Mouse (Mus musculus): Measurements from ENCODE around the gene Adamts15. TPM values are rescaled to one million over a fixed set of nuclear protein-coding genes. Genes with fewer than 3 reads are reported as not detected.

The Adamts15 gene
- polyA plus RNA-seq, 1 experiment from 2014 or later: 6.8 TPM

GRCm38 (mm10) chr9:30920736-30921135, 1.5 kb downstream of the Adamts15 start:
- H3K4me2 ChIP-seq: peak overlapping the region; percentile 89
- H3K36me3 ChIP-seq: no peaks in the 10 kb centered on the region
- H3K4me3 ChIP-seq: peak overlapping the region; percentile 46
- 28% methylated on average over 6 of the region's 6 CpGs for WGBS
- no peak overlapping the region for H3K27ac ChIP-seq
- H3K9ac ChIP-seq: no peak overlapping the region
- peaks cover 29% of the 10 kb centered on the region for H3K4me1 ChIP-seq
- no peak for ATAC-seq (ENCODE audit: borderline replicate concordance, extremely low read depth, low FRiP score, low TSS enrichment)
- no peaks in the 10 kb centered on the region for H3K9me3 ChIP-seq
- H3K27me3 ChIP-seq: peaks cover 49% of the 10 kb centered on the region

DNA sequence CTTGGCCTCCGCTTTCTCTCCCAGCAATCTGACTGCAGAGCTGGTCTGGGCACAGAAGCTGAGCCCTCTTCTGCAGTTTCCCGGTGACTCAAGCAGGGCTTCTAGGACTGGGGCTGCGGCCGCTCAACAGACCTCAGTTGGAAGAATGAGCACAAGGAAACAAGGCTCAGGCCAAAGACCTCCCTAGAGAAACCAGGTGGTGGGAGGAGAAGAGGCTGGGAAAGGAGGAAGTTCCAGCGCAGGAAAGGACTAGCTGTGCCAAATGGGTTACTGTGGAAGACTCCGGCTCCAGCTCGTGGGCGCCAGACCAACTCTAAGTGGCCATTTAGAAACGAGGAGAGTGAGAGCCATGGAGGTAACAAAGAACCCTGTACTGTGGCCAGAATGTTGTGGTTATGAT, 2.6 kb downstream of the Adamts15 start:
- no peak overlapping the region for H3K27ac ChIP-seq

DNA sequence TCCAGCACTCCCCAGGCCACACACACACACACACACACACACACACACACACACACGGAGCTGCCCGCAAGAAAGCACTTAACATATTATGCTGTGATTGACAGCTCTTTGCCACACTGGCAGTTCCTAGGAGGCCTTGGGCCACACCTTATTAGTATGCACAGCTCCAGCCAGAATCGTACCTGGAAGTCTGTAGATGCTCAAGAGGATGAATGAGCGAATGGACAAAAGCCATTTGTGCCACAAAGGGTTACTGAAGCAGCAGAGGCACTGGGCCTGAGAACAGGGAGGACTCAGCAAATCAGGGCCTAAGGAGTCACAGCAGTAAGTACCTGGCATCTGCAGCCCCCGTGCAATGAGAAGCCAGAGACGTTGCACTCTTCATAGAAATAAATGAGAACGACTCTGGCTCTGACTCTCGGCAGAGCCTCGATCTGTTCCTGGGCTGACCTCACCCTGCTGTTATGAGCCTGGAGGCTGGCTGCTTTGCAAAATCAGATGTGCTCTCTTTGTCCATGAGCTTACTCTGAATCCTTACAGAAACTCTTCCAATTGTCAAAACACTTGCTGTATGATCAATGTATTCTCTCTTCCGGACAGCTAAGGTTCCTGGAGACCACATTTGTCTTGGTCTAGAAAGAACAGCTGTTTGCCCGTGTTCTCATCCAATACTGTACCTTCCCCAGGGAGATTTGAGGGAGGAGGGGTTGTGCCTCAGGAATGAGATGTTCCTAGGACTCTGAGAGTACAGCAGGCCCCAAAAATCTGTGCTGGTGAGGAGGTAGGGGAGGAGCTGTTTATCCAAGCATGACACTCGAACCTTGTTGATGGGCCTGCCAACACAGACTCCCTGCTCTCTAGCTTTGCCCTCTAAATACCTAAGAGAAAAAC, 3.5 kb downstream of the Adamts15 start:
- Histone ChIP-seq H3K9ac (no peak overlapping the region), H3K27ac (no peak overlapping the region), H3K9me3 (no peaks in the 10 kb centered on the region), H3K4me2 (peak overlapping the region; percentile 31), H3K4me1 (peaks cover 29% of the 10 kb centered on the region), H3K36me3 (no peaks in the 10 kb centered on the region), H3K4me3 (no peak overlapping the region), H3K27me3 (peaks cover 42% of the 10 kb centered on the region)
- no peak for ATAC-seq (ENCODE audit: borderline replicate concordance, extremely low read depth, low FRiP score, low TSS enrichment)
- 41% methylated on average over 12 of the region's 12 CpGs for WGBS

More for the DNA sequence above, 2.6 kb downstream of the Adamts15 start:
- Histone ChIP-seq H3K27me3 (peaks cover 49% of the 10 kb centered on the region), H3K9me3 (no peaks in the 10 kb centered on the region), H3K4me1 (peaks cover 29% of the 10 kb centered on the region), H3K4me2 (peak overlapping the region; percentile 22; the same call in 1 of the 2 replicates), H3K9ac (no peak overlapping the region), H3K4me3 (no peak overlapping the region), H3K36me3 (no peaks in the 10 kb centered on the region)
- no peak for ATAC-seq (ENCODE audit: borderline replicate concordance, extremely low read depth, low FRiP score, low TSS enrichment)
- WGBS: 77% methylated on average over 9 of the region's 9 CpGs

- H3K27me3 ChIP-seq: peaks cover 19% of the 10 kb centered on the region
- no peaks in the 10 kb centered on the region for H3K36me3 ChIP-seq
- H3K4me2 ChIP-seq: no peak overlapping the region
- ATAC-seq (ENCODE audit: borderline replicate concordance, extremely low read depth, low FRiP score, low TSS enrichment): no peak
- no peak overlapping the region for H3K27ac ChIP-seq
- 48% methylated on average over 6 of the region's 6 CpGs for WGBS
- peaks cover 23% of the 10 kb centered on the region for H3K4me1 ChIP-seq
- H3K9me3 ChIP-seq: no peaks in the 10 kb centered on the region
- no peak overlapping the region for H3K4me3 ChIP-seq
- H3K9ac ChIP-seq: no peak overlapping the region
These were observed 5.8 kb downstream of the Adamts15 start for GRCm38 (mm10) chr9:30916266-30916968.

DNA sequence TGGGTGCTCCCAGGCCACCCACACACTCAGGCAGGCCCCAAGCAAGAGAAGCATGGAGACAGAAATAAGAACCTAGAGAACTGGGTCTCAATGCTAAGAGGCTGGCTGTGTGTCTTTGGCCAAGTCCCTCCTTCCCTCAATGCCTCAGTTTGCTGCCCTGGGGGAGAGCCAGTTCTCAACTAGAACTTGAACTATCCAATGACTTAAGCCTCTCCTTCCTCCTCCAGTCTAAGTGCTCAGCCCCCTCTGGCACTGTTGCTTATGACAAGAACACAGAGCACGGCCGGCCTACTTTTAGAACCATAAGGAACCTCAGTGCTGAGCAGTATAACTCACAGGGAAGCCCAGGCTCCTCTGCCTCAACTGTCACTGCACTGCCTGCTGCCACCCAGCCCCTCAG, 8.0 kb downstream of the Adamts15 start:
- peaks cover under 1% of the 10 kb centered on the region; the same call in 1 of the 2 replicates for H3K27me3 ChIP-seq
- no peak overlapping the region for H3K9ac ChIP-seq
- 83% methylated on average over 2 of the region's 2 CpGs for WGBS
- H3K4me3 ChIP-seq: no peak overlapping the region
- no peaks in the 10 kb centered on the region for H3K36me3 ChIP-seq
- H3K4me2 ChIP-seq: no peak overlapping the region
- no peak overlapping the region for H3K27ac ChIP-seq
- no peak for ATAC-seq (ENCODE audit: borderline replicate concordance, extremely low read depth, low FRiP score, low TSS enrichment)
- H3K4me1 ChIP-seq: peaks cover 19% of the 10 kb centered on the region
- no peaks in the 10 kb centered on the region for H3K9me3 ChIP-seq

- no peak overlapping the region for H3K4me3 ChIP-seq
- no peak for ATAC-seq (ENCODE audit: borderline replicate concordance, extremely low read depth, low FRiP score, low TSS enrichment)
- WGBS: 63% methylated on average over 3 of the region's 3 CpGs
- no peak overlapping the region for H3K9ac ChIP-seq
- H3K4me2 ChIP-seq: no peak overlapping the region
- H3K27me3 ChIP-seq: no peaks in the 10 kb centered on the region
- H3K27ac ChIP-seq: no peak overlapping the region
- H3K4me1 ChIP-seq: peaks cover 11% of the 10 kb centered on the region; the same call in 1 of the 2 replicates
- no peaks in the 10 kb centered on the region for H3K36me3 ChIP-seq
- H3K9me3 ChIP-seq: no peaks in the 10 kb centered on the region
These were observed 8.8 kb downstream of the Adamts15 start for GRCm38 (mm10) chr9:30913429-30913828.

GRCm38 (mm10) chr9:30912161-30912560, 10.1 kb downstream of the Adamts15 start:
- H3K36me3 ChIP-seq: no peaks in the 10 kb centered on the region
- no peak for ATAC-seq (ENCODE audit: borderline replicate concordance, extremely low read depth, low FRiP score, low TSS enrichment)
- H3K27me3 ChIP-seq: no peaks in the 10 kb centered on the region
- H3K9me3 ChIP-seq: no peaks in the 10 kb centered on the region
- no peak overlapping the region for H3K9ac ChIP-seq
- H3K27ac ChIP-seq: no peak overlapping the region
- no peak overlapping the region for H3K4me3 ChIP-seq
- 35% methylated on average over 3 of the region's 3 CpGs for WGBS
- no peak overlapping the region for H3K4me2 ChIP-seq
- peaks cover 7% of the 10 kb centered on the region; the same call in 1 of the 2 replicates for H3K4me1 ChIP-seq

- no peak overlapping the region for H3K9ac ChIP-seq
- H3K4me2 ChIP-seq: no peak overlapping the region
- no peak overlapping the region for H3K4me3 ChIP-seq
- peaks cover 7% of the 10 kb centered on the region; the same call in 1 of the 2 replicates for H3K4me1 ChIP-seq
- 83% methylated on average over 5 of the region's 5 CpGs for WGBS
- no peaks in the 10 kb centered on the region for H3K9me3 ChIP-seq
- no peak for ATAC-seq (ENCODE audit: borderline replicate concordance, extremely low read depth, low FRiP score, low TSS enrichment)
- no peak overlapping the region for H3K27ac ChIP-seq
- H3K36me3 ChIP-seq: no peaks in the 10 kb centered on the region
- no peaks in the 10 kb centered on the region for H3K27me3 ChIP-seq
These were observed 11.8 kb downstream of the Adamts15 start for GRCm38 (mm10) chr9:30910491-30910890.

DNA sequence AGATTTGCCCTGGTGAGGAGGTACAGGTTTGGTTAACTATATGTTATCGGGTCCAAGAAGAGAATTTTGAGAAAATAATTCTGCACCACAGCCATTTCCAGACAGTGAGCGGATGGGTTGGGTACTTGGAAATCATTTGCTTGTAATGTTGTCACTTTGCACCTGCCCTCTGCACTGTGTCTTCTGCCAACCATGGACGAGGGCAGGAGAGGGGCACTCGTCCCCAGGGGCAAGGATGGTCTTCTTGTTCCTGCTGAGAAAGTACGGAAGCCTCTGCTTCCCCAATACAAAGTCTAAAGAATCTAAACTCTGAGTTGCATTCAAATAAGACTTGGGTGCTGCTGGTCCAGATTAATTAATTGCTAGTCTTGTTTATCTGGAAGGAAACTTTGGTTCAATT, 13.3 kb downstream of the Adamts15 start:
- Histone ChIP-seq H3K27me3 (no peaks in the 10 kb centered on the region), H3K27ac (no peak overlapping the region), H3K9me3 (no peaks in the 10 kb centered on the region), H3K4me3 (no peak overlapping the region), H3K4me2 (no peak overlapping the region), H3K36me3 (no peaks in the 10 kb centered on the region), H3K4me1 (peaks cover 7% of the 10 kb centered on the region; the same call in 1 of the 2 replicates), H3K9ac (no peak overlapping the region)
- 79% methylated on average over 5 of the region's 5 CpGs for WGBS
- no peak for ATAC-seq (ENCODE audit: borderline replicate concordance, extremely low read depth, low FRiP score, low TSS enrichment)

DNA sequence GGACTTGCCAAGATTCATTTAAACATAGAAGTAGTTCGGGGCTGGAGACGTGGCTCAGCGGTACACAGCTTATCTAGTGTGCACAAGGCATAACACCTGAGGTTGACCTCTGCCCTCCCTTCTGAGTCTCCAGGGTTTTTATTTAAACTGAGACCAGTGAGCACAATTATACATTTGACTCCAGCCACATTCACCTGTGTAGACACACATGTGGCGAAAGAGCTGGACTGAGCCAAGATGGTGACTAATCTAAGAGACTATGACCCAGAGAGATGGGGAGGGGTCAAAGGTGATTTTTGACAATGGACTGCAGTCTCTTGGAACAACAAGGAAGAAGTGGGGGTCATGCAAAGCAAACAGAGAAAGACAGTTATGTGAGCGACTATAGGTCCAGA, 14.0 kb downstream of the Adamts15 start:
- H3K36me3 ChIP-seq: no peaks in the 10 kb centered on the region
- no peak overlapping the region for H3K4me2 ChIP-seq
- no peak overlapping the region for H3K4me3 ChIP-seq
- no peak overlapping the region for H3K27ac ChIP-seq
- H3K4me1 ChIP-seq: peaks cover 7% of the 10 kb centered on the region; the same call in 1 of the 2 replicates
- H3K9ac ChIP-seq: no peak overlapping the region
- H3K9me3 ChIP-seq: no peaks in the 10 kb centered on the region
- H3K27me3 ChIP-seq: no peaks in the 10 kb centered on the region
- 49% methylated on average over 5 of the region's 5 CpGs for WGBS
- no peak for ATAC-seq (ENCODE audit: borderline replicate concordance, extremely low read depth, low FRiP score, low TSS enrichment)

- H3K27ac ChIP-seq: no peak overlapping the region
- H3K4me3 ChIP-seq: no peak overlapping the region
- H3K27me3 ChIP-seq: no peaks in the 10 kb centered on the region
- no peak for ATAC-seq (ENCODE audit: borderline replicate concordance, extremely low read depth, low FRiP score, low TSS enrichment)
- no peaks in the 10 kb centered on the region for H3K36me3 ChIP-seq
- WGBS: 28% methylated on average over 5 of the region's 5 CpGs
- no peak overlapping the region for H3K9ac ChIP-seq
- peaks cover 7% of the 10 kb centered on the region; the same call in 1 of the 2 replicates for H3K4me1 ChIP-seq
- H3K9me3 ChIP-seq: no peaks in the 10 kb centered on the region
- H3K4me2 ChIP-seq: no peak overlapping the region
These were observed 14.5 kb downstream of the Adamts15 start for GRCm38 (mm10) chr9:30907677-30908295.

Measured in lung, embryonic 15.5 days (tissue).